Mouse (Mus musculus) bone marrow macrophage, adult 2 months (primary cell): ENCODE results near the gene Tbxas1.

ENCODE experiments used
- CTCF ChIP-seq: IDR thresholded peaks from 2 replicates; pipeline ENCODE4 v1.5.1; 2012; ENCODE audit warnings: low read depth, mild to moderate bottlenecking, low read length, moderate library complexity
- POLR2A ChIP-seq: IDR thresholded peaks from 2 replicates; pipeline ENCODE4 v1.6.1; 2012; ENCODE audit warnings: mild to moderate bottlenecking, low read depth, low read length, borderline replicate concordance

DNA sequence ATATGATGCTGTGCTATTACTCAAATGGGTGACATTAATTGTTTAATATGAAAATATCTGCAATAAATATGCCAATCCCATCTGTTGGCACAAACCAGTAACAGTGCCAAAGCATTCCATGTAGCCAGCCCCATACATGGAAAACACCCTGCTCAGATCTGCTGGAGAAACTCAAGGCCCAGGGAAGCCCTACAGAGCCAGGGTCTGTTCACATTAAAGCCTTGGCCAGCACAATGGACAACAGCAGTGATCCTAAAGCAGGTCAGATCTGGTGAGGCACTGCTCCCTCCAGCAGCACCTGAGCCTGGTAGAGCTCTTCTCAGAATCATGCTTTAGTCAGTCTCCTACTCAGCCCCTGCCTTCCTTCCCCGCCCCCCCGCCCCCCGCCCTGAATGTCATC, 237.9 kb downstream of the Tbxas1 start:
- no peak for TF ChIP-seq POLR2A
- no peak for TF ChIP-seq CTCF
